Mouse (Mus musculus) myocyte (in vitro differentiated cells): ENCODE measurements around the gene Fto.

Experiments
- CEBPB ChIP-seq: IDR thresholded peaks from 2 replicates; pipeline ENCODE4 v1.6.1; 2011; ENCODE audit warnings: mild to moderate bottlenecking, moderate library complexity; ENCODE audit not compliant: poor library complexity, insufficient read depth, severe bottlenecking
- MAX ChIP-seq: IDR thresholded peaks from one replicate; pipeline ENCODE4 v1.6.1; 2011; ENCODE audit warnings: low read depth, mild to moderate bottlenecking, control low read depth
- POLR2A ChIP-seq: IDR thresholded peaks from one replicate; pipeline ENCODE4 v1.6.1; 2011; ENCODE audit warnings: low read depth, mild to moderate bottlenecking, control low read depth, moderate library complexity; ENCODE audit not compliant: insufficient read length
- POLR2AphosphoS2 ChIP-seq: IDR thresholded peaks from one replicate; pipeline ENCODE4 v1.6.1; 2011; ENCODE audit warnings: low read depth, control low read depth; ENCODE audit not compliant: insufficient read length
- TCF12 ChIP-seq: IDR thresholded peaks from one replicate; pipeline ENCODE4 v1.6.1; 2011; ENCODE audit warnings: mild to moderate bottlenecking, control low read depth; ENCODE audit not compliant: poor library complexity, insufficient read depth, severe bottlenecking
- TCF3 ChIP-seq: IDR thresholded peaks from one replicate; pipeline ENCODE4 v1.6.1; 2011; ENCODE audit warnings: low read depth, control low read depth; ENCODE audit not compliant: insufficient read length
- USF1 ChIP-seq: IDR thresholded peaks from one replicate; pipeline ENCODE4 v1.6.1; 2011; ENCODE audit warnings: low read depth, mild to moderate bottlenecking, control low read depth, moderate library complexity

- TF ChIP-seq POLR2A (no peak), CEBPB (no peak), TCF3 (no peak), POLR2AphosphoS2 (no peak), USF1 (no peak), MAX (no peak), TCF12 (no peak)
Observed at GRCm38 (mm10) chr8:91295786-91296185, 17.5 kb upstream of the Fto start.
